Mouse (Mus musculus): ENCODE data around the gene Atox1.
"Not testable (repeated sequence)": the region's sequence is repeated elsewhere in the genome, so short reads cannot be mapped to it uniquely, and the experiment has no call there.

The Atox1 gene

DNA sequence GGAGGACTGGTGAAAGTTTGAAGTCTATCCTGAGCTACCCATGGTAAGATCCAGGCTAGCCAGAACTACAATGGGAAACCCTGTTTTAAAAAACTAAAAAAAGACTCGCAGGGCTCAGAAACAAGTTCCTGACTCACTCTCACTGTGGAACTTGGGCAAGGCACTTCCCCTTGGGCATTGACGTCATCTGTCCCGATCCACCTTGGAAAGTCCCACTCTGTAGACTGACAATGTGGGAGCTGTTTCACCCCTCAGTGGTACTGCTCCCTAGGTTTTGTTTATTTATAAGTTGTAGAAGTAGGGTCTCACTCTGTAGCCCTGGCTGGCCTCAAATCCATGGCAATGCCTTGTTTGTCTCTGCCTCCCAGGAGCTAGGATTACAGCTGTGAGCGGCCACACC, 7.4 kb downstream of the Atox1 start:
- in situ Hi-C loops (cut with MboI; ENCODE audit: low sequenced_read_pairs): no loop called here

DNA sequence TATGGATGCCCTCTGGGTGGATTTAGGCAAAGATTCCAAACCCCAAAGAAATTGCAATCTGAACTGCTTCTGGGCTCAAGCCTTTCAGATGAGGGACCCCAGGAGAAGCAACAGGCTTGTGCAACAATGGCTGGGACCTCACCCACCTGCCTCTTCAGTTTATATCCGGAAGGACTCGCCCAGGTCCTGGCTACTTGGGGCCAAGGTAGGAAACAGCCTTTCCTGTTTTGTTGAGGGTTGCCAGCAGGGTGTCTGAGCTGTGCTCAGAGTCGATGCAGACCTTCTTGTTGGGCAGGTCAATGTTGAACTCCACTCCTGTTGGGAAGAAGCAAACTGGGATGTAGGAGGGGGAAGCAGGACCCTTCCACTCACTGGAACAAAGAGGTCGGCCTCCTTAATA, 10.7 kb downstream of the Atox1 start:
- in situ Hi-C loops (cut with MboI; ENCODE audit: low sequenced_read_pairs): no loop called here

DNA sequence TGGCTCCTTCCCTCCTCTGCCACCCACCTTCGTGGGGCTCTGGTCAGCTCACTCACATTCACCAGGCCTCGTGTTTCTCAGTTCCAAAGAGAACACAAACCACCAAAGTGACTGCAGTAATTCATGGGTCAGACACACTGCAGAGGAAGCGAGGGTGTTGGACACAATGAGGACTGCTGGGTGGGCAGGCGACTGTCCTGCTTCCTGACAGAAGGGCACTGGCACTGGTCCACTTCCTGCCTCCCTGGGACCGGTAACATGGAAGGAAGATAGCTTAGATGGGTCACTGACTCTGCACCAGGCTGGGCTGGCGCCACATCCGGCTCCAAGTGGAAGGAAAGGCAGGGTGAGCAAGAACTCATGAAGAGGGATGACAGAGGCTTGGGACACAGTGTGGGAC, 11.5 kb downstream of the Atox1 start:
- in situ Hi-C loops (cut with MboI; ENCODE audit: low sequenced_read_pairs): loop anchor here (5.0 kb wide), 1 partner anchor 67 kb away; no protein-coding TSS in a partner anchor

DNA sequence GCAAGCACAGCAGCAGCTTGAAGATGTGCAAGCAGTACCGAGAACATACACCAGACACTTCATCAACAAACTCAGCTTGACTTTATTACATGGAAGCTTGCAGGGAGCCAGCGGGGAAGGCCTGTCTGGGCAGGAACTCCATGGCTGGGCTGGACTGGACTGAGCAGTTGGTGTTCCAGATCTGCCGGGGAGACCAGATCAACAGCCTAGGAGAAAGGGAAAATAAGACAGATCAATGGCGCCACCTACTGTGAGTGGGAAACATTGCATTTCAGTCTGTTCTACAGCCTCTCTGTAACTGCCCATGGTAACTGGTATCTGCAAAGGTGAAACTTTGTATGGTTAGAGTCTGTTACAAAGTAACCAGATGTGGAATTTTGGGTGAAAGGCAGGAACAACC, 14.5 kb downstream of the Atox1 start:
- in situ Hi-C loops (cut with MboI; ENCODE audit: low sequenced_read_pairs): loop anchor here (5.0 kb wide), 1 partner anchor 64 kb away; no protein-coding TSS in a partner anchor

DNA sequence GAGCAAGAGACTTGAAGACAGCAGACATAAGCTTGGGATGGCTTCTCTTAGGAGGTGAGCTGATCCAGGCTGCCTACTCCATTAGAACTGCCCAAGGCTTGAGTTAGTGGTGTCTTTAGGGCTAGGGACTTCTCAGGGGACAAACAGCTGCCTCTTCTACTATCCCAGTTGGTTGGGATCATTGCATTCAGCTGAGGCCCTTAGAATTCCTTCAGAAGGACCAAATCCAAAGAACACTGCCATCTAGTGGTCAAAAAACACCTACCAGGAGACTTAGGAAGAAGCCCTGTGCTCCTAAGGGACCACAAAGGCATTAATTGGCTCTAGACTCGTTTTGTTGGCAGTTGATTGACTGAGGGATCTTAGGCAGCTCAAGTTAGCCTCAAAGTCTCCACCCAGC, 16.3 kb downstream of the Atox1 start:
- in situ Hi-C loops (cut with MboI; ENCODE audit: low sequenced_read_pairs): loop anchor here (5.0 kb wide), 1 partner anchor 62 kb away; no protein-coding TSS in a partner anchor

DNA sequence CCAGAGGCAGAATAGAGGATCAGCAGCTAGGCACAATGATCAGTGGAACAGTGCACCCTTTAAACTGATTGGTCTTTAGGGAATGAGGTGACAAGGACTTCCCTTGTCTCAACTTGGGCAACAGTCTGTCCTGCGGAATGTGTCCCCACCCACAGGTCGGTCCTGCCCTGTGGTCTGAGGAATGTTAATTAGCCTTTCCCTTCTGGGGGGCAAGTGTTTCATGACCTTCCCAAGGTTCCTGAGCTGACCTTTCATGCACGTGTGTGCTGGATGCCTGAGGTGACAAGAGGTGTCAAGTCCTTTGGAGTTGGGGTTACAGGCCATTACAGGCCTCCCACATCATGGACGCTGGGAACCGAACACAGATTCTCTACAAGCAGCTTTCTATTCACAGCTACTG, 21.3 kb downstream of the Atox1 start:
- in situ Hi-C loops (cut with MboI; ENCODE audit: low sequenced_read_pairs): no loop called here

DNA sequence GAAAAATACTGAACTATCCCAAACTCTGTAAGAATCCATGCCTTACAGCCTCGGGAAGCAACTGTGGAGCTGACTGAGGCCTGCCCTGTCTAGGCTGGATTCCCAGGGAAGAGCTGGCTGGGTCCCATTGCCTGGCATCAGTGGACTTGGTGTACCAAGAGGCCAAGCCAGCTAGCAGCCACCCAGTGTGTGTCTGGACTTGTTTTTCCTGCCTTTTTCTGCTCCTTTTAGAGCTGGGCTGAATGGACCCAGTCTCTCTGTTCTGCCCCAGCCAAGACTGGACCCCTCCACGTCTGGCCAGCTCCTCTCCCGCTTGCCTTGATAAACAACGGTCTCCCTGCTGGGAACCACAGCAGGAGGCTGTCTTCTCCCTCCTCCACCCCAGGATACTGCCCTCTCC, 23.0 kb downstream of the Atox1 start:
- in situ Hi-C loops (cut with MboI; ENCODE audit: low sequenced_read_pairs): no loop called here

DNA sequence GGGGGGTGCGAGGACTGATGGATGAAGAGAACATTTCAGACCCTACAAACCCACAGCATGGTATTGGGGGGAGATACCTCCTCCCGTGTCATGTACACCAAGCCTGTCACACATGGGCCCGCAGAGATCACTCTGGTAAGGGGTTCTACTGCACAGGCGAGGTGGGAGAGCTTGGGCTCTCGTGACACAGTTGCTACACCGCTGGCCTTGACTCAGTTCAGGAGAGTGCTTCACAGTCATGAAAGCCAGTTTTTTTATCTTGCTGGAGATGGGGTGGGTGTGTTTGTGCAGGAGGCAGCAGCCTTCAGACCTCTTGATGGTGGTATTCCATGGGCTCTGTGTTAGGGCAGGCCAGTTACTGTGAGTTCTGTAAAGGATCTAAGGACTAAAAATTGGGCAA, 24.9 kb downstream of the Atox1 start:
- in situ Hi-C loops (cut with MboI; ENCODE audit: low sequenced_read_pairs): no loop called here

DNA sequence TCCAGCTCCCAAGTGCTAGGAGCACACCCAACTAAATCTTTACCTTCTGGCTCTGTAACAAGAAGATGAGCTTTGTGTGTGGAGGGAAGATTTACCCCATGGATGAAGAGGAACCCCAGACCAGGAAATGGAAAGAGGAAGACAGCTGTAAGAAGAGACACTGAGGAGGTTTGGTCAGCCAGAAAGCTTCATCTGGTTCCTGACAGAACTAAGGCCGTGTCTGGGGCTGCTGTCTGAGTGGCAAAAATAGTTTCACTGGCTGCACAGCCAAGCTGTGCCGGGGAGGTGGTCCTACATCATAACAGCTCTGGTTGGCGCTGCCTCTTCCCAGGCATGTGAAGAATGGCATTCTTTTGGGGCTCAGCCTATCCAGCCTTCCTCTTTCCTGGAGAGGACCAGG, 28.1 kb downstream of the Atox1 start:
- in situ Hi-C loops (cut with MboI; ENCODE audit: low sequenced_read_pairs): no loop called here

DNA sequence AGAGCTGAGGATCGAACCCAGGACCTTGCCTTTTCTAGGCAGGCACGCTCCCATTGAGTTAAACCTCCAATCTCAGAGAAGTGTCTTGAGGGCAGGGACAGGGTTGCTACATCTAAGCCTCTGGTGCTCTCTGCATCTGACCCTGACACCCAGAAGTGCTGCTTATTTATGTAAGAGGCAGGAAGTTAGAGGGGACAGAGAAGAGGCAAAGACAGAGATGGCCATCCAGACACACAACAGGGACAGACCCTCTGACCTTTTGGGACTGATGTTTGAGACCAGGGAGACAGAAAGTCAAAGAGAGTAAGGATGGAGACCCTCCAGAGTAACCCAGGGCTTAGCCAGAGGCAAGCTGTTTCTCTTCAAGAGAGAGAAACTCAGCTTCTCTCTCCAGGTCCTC, 31.1 kb downstream of the Atox1 start:
- in situ Hi-C loops (cut with MboI; ENCODE audit: low sequenced_read_pairs): no loop called here

DNA sequence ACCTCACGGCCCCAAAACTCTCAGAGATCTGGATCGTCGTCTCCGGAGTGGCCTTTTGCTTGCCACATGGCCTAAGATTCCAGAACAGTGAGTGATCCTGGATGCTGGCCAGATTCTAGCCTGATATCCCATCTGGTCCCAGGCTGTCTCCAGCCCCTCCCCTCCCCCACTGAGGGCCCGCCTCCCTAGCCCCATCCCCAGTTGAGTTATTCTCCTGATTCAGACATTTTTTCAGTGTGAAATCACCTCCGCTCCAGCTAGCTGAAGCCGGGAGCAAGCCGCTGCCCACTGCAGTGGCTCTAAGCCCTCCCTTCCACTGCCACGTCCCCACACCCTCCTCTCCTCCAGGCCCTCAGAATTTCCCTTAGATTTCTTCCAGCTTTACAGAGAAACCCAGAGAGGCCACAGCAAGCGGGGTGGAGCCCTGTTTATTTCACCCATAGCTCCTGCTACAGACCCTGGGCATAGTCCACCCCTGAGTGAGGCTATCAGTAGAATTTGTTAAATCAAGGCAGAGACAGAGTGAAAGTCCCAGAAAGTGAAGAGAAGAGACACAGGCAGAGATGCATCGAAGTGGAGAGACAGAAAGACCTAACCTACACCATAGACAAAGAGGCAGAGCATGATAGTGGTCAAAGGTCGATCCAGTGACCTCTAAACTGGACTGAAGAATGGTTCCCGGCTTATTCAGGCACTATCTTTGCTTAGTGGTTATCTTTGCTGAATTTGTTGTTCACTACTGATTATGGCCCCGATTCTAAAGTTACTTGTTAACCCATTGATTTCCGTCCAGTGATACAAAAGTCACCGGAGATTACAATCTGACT, 32.6 kb downstream of the Atox1 start:
- in situ Hi-C loops (cut with MboI; ENCODE audit: low sequenced_read_pairs): no loop called here

DNA sequence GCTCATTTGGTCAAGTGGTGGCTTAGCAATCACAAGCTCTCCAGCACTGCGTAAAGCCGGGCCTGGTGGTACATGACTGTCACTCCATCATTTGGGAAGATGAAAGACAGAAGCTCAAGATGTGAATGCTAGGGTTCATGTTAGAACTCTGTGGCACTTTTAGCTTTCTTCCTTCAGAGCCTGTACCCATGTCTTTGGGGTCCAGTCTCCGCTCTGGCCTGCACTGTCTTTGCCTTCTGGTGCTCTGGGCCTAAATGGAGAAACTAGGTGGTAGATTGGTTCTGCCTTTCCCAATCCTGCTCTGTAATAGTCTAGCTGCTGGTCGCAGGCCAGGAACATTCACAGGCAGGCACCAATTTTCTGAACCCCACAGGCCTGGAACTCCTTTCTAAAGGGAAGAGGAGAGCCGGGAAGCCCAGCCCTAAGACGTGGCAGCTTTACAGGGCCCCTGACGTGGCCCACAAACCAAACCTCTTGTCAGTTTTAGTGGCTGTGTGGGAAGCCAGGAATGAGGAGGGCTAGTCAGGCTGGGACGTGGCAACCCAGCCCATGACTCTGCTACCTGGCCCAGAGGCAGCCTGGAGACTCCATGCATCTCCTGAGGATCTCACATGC, 36.2 kb downstream of the Atox1 start:
- in situ Hi-C loops (cut with MboI; ENCODE audit: low sequenced_read_pairs): no loop called here

DNA sequence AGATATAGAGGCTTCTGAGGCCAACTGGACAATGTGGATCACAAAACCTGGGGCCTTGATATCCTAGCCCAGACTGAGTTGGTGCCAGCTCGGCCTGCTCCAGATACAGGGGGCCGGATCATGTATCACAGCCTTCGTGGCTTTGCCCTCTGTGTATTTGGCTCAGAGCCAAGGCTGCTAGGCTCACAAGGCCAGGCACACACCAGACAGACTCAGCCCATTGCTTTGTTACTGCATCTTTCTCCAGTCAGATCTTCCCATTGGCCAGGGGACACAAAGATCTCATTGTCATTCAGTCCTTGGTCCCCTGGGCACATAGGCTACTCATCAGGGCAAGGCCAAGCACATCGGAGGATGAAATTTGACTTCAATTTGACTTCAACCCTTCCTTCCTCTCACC, 37.3 kb downstream of the Atox1 start:
- in situ Hi-C loops (cut with MboI; ENCODE audit: low sequenced_read_pairs): no loop called here

DNA sequence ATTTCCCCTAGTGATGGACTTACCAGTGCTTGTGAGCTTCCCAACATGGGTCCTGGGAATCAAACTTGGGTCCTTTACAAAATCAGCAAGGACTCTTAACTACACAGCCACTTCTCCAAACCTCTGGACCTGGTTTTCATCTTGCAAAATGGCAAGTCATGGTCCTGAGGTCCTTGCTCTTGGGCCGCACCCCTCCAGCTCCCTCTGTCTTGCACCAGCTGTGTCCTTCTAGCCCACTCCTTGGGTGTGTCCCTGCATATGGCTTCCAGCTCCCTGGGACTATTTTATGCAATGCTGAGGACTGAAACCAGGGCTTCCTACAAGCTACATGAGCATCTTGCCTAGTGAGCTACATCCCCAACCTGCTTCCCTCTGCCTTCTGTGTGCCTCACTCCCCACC, 38.1 kb downstream of the Atox1 start, which contains the start of gene Sparc:
TSS of gene Sparc (minus strand) at position 206 of the 400 bp plus-strand sequence.
- in situ Hi-C loops (cut with MboI; ENCODE audit: low sequenced_read_pairs): no loop called here

DNA sequence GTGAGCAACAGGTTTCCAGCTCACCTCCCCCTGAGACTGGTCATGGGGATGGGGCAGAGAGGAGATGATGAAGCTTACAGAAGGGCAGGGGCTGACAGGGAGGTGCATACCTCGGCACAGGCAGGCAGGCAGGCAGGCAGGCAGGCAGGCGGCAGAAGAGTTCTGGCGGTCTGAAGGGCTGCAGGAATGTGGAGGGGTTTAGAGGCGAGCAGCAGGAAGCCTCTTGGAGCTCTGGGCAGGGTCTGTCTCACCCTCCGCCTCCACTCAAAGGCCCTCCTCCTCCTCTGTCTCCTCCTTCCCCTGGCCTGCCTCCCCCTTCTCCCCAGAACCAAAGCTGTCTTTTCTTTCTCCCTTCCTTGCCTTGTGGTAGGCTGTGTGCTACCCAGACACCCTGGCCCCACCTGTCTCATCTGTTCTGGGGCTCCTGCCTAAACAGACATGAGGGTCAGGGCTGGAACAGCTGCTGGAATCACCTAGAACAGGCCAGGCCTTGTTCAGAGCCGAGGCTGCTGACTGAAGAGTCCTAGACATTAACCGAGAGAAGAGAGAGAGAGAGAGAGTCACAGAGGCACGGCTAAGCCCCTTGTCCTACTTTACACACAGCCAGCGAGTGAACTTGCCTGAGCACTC, 41.2 kb downstream of the Atox1 start:
- in situ Hi-C loops (cut with MboI; ENCODE audit: low sequenced_read_pairs): no loop called here

DNA sequence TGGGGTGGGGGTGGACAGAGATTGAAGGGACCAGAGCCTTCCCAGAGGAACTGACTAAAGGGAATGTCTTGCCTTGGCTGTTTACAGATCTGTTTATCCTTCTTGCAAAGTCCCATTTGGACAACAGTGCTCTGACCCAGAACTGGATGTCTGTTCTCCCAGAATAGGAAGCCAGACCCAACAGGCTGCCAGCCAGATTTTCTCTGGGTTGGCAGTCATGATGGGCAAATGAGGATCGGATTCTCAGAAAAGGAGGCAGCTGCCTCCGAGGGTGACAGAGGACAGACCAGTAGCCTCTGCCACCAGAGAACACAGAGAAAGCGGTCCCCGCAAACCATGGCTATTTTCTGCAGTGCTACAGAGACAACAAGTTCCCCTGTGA, 41.8 kb downstream of the Atox1 start:
- in situ Hi-C loops (cut with MboI; ENCODE audit: low sequenced_read_pairs): no loop called here

DNA sequence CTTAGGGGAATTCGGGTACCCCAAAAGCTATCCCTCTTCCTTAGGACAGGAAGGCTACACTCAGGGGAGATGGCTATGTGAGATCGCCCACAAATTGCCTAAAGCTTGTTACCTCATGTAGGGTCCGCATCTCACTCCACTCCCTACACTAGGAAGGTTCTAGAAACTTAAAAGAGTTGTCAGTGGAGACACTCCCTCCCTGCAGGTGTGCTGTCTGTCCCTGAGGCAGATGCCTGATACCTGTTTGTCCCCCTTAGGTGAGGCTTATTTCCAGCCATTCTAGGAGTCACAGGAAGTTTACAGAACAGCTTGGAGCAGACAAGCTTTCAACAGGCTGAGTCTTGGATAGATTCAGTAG, 42.4 kb downstream of the Atox1 start:
- in situ Hi-C loops (cut with MboI; ENCODE audit: low sequenced_read_pairs): no loop called here

DNA sequence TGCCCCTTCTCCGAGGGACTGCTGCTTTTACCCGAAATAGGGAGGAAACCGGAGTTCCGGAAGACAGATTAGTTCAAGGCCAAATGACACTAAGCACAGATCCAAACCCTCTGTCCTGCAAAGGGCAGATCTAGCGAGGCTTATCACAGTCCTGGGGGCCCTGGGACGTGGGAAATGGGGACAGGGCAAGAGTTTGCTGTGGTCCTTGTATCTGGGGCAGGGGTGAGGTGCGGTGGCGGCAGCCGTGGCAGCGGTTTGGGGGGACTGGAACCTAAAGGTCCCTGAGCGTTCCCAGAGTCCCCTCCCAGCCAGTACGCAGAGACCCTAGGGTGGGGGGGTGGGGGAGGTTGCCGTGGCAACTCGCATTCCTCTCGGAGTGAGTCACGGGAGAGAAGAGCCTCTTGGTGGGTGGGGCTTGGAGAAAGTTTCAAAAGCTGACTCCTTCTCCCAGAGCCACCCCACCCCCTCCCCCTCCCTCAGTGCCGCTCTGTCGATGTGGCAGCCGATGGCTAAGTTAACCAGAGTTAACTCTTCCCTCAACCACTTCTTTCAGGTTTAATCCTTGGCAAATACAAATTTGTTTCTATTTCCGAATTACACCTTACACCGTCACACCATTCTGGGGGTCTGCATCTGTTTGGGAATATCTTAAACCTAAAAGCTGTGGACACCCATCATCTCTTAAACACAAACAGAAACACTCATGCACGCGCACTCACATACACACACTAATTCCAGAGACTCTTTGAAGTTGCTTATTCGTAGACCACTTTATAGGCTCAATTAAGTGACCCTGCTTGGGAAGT, 42.9 kb downstream of the Atox1 start:
- in situ Hi-C loops (cut with MboI; ENCODE audit: low sequenced_read_pairs): no loop called here

DNA sequence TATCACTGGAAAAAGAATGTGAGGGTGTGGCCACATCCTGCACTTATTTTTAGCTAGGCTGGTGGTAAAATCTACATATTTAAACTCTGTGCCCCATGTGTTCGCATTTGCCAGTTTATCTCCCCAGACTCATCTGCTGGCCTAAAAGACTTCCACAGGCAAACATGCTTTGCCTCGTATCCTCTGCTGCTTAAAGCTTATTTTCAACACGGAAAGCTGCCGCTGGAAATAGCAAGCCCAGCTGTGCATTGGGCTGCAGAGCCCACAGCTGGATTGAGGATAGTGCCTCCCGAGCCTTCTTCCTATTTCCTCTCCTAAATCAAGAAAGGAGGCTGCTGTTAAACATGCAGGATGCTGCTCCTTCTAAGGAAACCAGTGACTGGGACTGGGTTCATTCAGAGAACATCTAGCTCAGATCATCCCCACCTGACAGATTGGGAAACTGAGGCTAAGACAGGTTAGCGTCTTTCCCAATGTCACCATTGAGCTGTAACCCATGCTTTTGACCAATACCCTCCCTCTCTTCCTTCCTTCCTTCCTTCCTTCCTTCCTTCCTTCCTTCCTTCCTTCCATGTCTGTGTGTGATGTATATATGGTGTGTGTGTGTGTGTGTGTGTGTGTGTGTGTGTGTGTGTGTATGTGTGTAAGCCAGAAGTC, 44.3 kb downstream of the Atox1 start:
- in situ Hi-C loops (cut with MboI; ENCODE audit: low sequenced_read_pairs): no loop called here

DNA sequence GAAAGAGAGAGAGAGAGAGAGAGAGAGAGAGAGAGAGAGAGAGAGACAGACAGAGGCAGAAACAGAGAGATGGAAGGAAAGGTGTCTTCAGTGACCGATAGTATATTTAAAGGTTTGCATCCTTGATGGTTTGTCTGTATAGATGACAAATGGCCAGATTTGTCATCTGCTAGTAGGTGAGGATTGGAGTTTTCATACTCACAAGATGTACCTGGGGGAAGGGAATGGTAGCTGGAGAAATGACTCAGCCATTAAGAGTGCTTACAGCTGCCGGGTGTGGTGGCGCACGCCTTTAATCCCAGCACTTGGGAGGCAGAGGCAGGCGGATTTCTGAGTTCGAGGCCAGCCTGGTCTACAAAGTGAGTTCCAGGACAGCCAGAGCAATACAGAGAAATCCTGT, 45.3 kb downstream of the Atox1 start:
- in situ Hi-C loops (cut with MboI; ENCODE audit: low sequenced_read_pairs): not testable (repeated sequence)

Measured in CH12F3 (cell line).